Mouse (Mus musculus) C2C12 (cell line): ENCODE measurements around the gene Tspan4.

Source experiments
- CTCF ChIP-seq: IDR thresholded peaks from one replicate; pipeline ENCODE4 v1.5.1; 2011; ENCODE audit not compliant: control insufficient read depth, insufficient read depth, insufficient read length
- MAX ChIP-seq: IDR thresholded peaks from one replicate; pipeline ENCODE4 v1.6.1; 2011; ENCODE audit warnings: mild to moderate bottlenecking, control low read depth
- MYOG ChIP-seq: IDR thresholded peaks from one replicate; pipeline ENCODE4 v1.6.1; 2011; ENCODE audit not compliant: control insufficient read depth, insufficient read length; ENCODE audit errors: extremely low read depth
- USF1 ChIP-seq: IDR thresholded peaks from one replicate; pipeline ENCODE4 v1.6.1; 2011; ENCODE audit warnings: low read depth, mild to moderate bottlenecking, control low read depth, moderate library complexity

DNA sequence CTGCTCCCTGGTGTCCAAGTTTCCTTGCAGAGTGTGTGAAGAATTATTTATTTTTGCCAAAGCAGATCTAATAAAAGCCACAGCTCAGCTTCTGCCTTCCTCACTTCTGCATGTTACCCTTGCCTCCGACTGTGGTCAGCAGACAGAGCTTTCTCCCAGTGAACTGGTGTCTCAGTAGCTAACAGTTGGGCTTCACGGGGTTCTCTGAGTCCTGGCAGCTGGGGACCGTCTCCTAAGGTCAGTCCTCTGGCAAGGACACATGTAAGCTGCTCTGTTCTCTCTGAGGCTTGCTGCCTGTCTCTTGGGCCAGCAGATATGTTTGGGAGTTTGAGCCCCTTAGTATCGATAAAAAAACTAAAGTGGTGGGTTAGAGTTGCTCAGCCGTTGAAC lies 15.0 kb upstream of the Tspan4 start:
- no peak for TF ChIP-seq CTCF
- TF ChIP-seq USF1: no peak
- TF ChIP-seq MAX: no peak
- no peak for TF ChIP-seq MYOG
